Mouse (Mus musculus) CH12.LX (cell line): Measurements from ENCODE around the gene Alk.

Experiments
- CTCF ChIP-seq, 2 experiments: IDR thresholded peaks in 1 of 2; conservative IDR thresholded peaks in 1 of 2; 2 replicates each; pipeline ENCODE4 v1.5.1; 2011 to 2012; ENCODE audit warnings: low read depth in 2 of 2, low read length in 2 of 2, improper control_type of control experiment in 1 of 2, inconsistent platforms in 1 of 2, mild to moderate bottlenecking in 1 of 2, moderate library complexity in 1 of 2
- EP300 ChIP-seq: IDR thresholded peaks from 2 replicates; pipeline ENCODE4 v1.6.1; 2011; ENCODE audit warnings: low read length, improper control_type of control experiment
- HCFC1 ChIP-seq: IDR thresholded peaks from 2 replicates; pipeline ENCODE4 v1.6.1; 2012; ENCODE audit warnings: low read depth, mild to moderate bottlenecking, inconsistent platforms, low read length, improper control_type of control experiment
- MAX ChIP-seq: IDR thresholded peaks from 2 replicates; pipeline ENCODE4 v1.6.1; 2011; ENCODE audit warnings: low read length, improper control_type of control experiment
- MEF2A ChIP-seq: IDR thresholded peaks from 2 replicates; pipeline ENCODE4 v1.6.1; 2014; ENCODE audit warnings: low read depth, mild to moderate bottlenecking, inconsistent platforms, low read length, improper control_type of control experiment, borderline replicate concordance
- POLR2A ChIP-seq: IDR thresholded peaks from 2 replicates; pipeline ENCODE4 v1.6.1; 2011; ENCODE audit warnings: low read depth, mild to moderate bottlenecking, improper control_type of control experiment, low read length
- USF1 ChIP-seq: IDR thresholded peaks from 2 replicates; pipeline ENCODE4 v1.6.1; 2014; ENCODE audit warnings: low read depth, mild to moderate bottlenecking, inconsistent platforms, low read length, improper control_type of control experiment
- ZC3H11A ChIP-seq: IDR thresholded peaks from 2 replicates; pipeline ENCODE4 v1.6.1; 2012; ENCODE audit warnings: low read depth, mild to moderate bottlenecking, inconsistent platforms, low read length, improper control_type of control experiment
- ZKSCAN1 ChIP-seq: IDR thresholded peaks from 2 replicates; pipeline ENCODE4 v1.6.1; 2012; ENCODE audit warnings: low read depth, inconsistent platforms, low read length, improper control_type of control experiment, borderline replicate concordance

GRCm38 (mm10) chr17:72604610-72604980, at the start of gene Alk:
- TF ChIP-seq POLR2A (no peak), CTCF (conservative IDR thresholded peaks at IDR 0.05 in 1 of 2, IDR thresholded peaks at IDR 0.05 in 1 of 2; ENCODE audit: low read depth in 2 of 2, low read length in 2 of 2) (no peak), MEF2A (no peak), USF1 (no peak), HCFC1 (no peak), EP300 (no peak), ZKSCAN1 (no peak), MAX (no peak), ZC3H11A (no peak)
